Mouse (Mus musculus) intestine, postnatal 0 days (tissue): ENCODE measurements around the gene Tnfsf15. TPM values are rescaled to one million over a fixed set of nuclear protein-coding genes. Genes with fewer than 3 reads are reported as not detected.

ENCODE experiments used
- ATAC-seq: fragments of 200-750 bp; cut with Nextera tagmentation; 2 replicates; pipeline ENCODE4 v1.8.0; 2017; ENCODE audit warnings: mild to moderate bottlenecking, moderate TSS enrichment, moderate library complexity
- H3K27ac ChIP-seq: fragments of 300-500 bp; sonication (generic); 2 replicates; pipeline ENCODE4 v1.5.1; 2014; ENCODE audit warnings: mild to moderate bottlenecking, low read depth, low read length, moderate library complexity
- H3K27me3 ChIP-seq: fragments of 300-500 bp; sonication (generic); replicated peaks from 2 replicates; pipeline ENCODE4 v1.6.1; 2014; ENCODE audit warnings: low read length, mixed read lengths; ENCODE audit not compliant: control insufficient read depth, insufficient read depth
- H3K36me3 ChIP-seq: fragments of 300-500 bp; sonication (generic); 2 replicates; pipeline ENCODE4 v1.6.1; 2014; ENCODE audit warnings: mild to moderate bottlenecking, moderate library complexity; ENCODE audit not compliant: control insufficient read depth, insufficient read depth
- H3K4me1 ChIP-seq: fragments of 300-500 bp; sonication (generic); replicated peaks from 2 replicates; pipeline ENCODE4 v1.6.1; 2014; ENCODE audit warnings: antibody characterized with exemption, low read length, mixed read lengths; ENCODE audit not compliant: control insufficient read depth, insufficient read depth
- H3K4me2 ChIP-seq: fragments of 300-500 bp; sonication (generic); replicated peaks from 2 replicates; pipeline ENCODE4 v1.6.1; 2014; ENCODE audit warnings: low read depth, mild to moderate bottlenecking, moderate library complexity
- H3K4me3 ChIP-seq: fragments of 300-500 bp; sonication (generic); 2 replicates; pipeline ENCODE4 v1.5.1; 2014; ENCODE audit warnings: low read depth, low read length
- H3K9ac ChIP-seq: fragments of 300-500 bp; sonication (generic); 2 replicates; pipeline ENCODE4 v1.6.1; 2014; ENCODE audit warnings: mild to moderate bottlenecking, low read depth, low read length
- H3K9me3 ChIP-seq: fragments of 300-500 bp; sonication (generic); 2 replicates; pipeline ENCODE4 v1.6.1; 2016; ENCODE audit warnings: mixed run types; ENCODE audit not compliant: control insufficient read depth
- CTCF ChIP-seq: sonication (generic); IDR thresholded peaks from 2 replicates; pipeline ENCODE4 v1.5.1; 2016; ENCODE audit warnings: low read depth, mild to moderate bottlenecking, control low read depth, antibody characterized with exemption, moderate library complexity
- WGBS: fragments of 180-500 bp; shearing (Covaris S2); extraction: QIAGEN DNeasy Blood & Tissue Kit; methylation state at CpG from one replicate; pipeline ENCODE4 v1.1.7; 2014; 5-methylcytosine and 5-hydroxymethylcytosine counted together
- polyA plus RNA-seq: library from polyadenylated mRNA; unstranded; fragments of >200 nt; fragmentation: Nextera tagmentation; extraction: Ambion mirVana; gene quantifications from 2 replicates; pipeline ENCODE4 v1.2.1, GENCODE M21; 2015

Tnfsf15 gene
- polyA plus RNA-seq, 1 experiment from 2014 or later, result 0.09 TPM

DNA sequence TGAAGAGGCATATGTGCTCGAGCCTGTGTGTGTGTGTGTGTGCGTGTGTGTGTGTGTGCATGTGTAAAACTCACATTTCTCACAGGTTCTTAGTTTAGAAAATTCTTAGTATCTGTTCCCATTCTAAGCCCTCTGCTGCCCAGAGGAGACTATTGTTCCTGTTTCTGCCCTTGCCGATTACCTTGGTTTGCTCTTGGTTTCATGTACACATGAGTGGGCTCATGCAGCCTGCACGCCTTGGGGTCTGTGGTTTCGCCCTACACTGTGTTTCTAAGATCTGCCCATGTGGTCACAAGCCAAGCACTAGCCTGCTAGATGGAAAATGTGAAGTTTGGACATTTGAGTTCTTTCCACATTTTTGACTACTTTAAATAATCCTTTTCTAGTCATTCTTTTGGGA, 33.0 kb downstream of the Tnfsf15 start:
- TF ChIP-seq CTCF, result no peak
- Histone ChIP-seq H3K27ac (no peak overlapping the region), H3K9me3 (no peaks in the 10 kb centered on the region), H3K4me2 (no peak overlapping the region), H3K4me1 (no peaks in the 10 kb centered on the region), H3K9ac (no peak overlapping the region), H3K36me3 (no peaks in the 10 kb centered on the region), H3K27me3 (no peaks in the 10 kb centered on the region), H3K4me3 (no peak overlapping the region)
- ATAC-seq, result no peak
- 90% methylated on average over 5 of the region's 5 CpGs for WGBS

DNA sequence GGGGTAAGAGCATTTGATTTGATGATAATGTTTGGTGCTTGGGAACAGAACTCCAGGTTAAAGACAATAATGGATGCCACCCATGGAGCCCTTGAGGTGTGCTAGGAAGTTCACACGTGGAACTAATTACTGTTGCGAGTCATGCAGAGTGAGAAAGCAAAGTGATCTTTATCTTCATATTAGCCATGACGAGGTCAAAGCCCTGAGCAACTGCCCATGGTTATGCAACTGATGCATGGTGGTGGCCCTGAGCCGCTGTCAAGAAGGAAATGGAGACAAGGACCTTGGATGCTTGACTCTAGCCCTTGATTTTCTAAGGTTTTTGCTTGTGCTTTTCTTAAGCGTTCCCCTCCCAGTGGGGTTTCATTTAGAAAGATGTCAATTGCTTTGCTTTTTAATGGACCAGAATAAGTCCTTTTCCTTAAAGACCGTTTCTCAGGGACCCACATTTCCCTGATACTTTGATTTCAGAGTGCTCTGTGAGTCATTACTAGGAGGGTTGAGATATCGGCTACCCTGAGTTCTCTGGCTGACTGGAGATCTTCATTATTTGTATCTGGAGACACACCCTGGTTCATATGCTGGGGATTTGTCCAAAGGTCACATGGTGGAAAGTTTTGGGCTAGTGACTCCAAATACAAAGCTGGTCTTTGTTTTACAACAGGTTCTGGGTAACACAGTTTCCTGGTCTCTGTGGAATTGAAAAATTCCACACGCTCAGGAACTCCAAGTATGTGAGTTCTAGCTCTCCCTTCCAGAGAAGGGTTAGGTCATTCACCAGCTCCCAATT, 34.3 kb downstream of the Tnfsf15 start:
- Histone ChIP-seq H3K4me2 (no peak overlapping the region), H3K9me3 (no peaks in the 10 kb centered on the region), H3K9ac (no peak overlapping the region), H3K36me3 (no peaks in the 10 kb centered on the region), H3K4me3 (no peak overlapping the region), H3K4me1 (no peaks in the 10 kb centered on the region), H3K27me3 (no peaks in the 10 kb centered on the region), H3K27ac (no peak overlapping the region)
- no peak for TF ChIP-seq CTCF
- peak; percentile 36 for ATAC-seq
- 49% methylated on average over 8 of the region's 8 CpGs for WGBS

DNA sequence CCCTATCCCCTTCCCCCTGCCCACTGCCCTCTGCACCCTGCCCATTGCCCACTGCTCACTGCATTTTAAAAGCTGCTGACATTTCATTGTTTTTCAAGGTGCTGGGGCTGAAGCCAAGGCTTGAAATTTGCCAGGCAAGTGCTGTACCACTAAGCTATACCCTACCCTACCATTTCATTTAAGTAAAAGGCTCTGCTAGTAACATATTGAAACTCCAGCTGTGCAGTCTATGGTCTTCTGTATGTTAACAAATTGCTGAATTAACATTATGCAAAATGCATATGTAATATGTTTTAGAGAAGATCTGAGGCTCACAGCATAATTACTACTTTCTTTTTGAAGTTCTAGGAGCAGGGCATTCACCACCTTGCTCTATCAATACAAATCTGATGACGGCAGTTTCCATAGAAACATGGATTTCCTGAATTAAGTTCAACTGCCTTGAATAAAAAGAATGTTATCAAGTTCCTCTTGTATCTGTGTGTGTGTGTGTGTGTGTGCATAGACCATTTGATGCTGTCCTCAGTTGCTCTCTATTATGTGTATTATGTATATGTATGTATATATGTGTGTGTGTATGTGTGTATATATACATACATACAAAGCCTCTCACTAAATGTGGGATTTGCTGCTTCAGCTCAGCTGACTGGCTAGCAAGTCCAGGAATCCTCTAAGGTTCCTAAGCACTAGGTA, 38.5 kb downstream of the Tnfsf15 start:
- Histone ChIP-seq H3K27ac (no peak overlapping the region), H3K4me3 (no peak overlapping the region), H3K36me3 (no peaks in the 10 kb centered on the region), H3K4me2 (no peak overlapping the region), H3K9ac (no peak overlapping the region), H3K27me3 (no peaks in the 10 kb centered on the region), H3K4me1 (no peaks in the 10 kb centered on the region), H3K9me3 (no peaks in the 10 kb centered on the region)
- no peak for ATAC-seq
- 89% methylated on average over 1 of the region's 1 CpGs for WGBS
- no peak for TF ChIP-seq CTCF

DNA sequence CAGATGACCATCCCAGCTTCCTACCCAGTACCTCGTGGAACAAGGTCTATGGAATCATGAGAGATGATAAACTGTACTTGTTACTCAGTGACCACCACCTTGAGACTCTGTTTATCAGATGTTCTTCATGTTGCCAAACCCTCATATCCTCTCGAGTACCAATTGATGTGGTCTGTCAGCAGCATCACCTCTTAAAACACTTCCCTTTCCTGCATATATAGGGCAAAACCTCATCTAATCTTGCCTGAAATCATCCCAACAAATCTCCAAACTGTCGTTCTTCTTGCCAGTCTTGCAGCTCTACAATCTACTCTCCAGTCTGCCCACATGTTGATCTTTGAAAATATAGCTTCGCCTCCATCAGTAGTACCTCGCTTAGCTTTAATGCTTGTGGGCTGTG, 40.7 kb downstream of the Tnfsf15 start:
- Histone ChIP-seq H3K27me3 (no peaks in the 10 kb centered on the region), H3K4me2 (no peak overlapping the region), H3K4me1 (no peaks in the 10 kb centered on the region), H3K9ac (no peak overlapping the region), H3K27ac (no peak overlapping the region), H3K9me3 (no peaks in the 10 kb centered on the region), H3K4me3 (no peak overlapping the region), H3K36me3 (no peaks in the 10 kb centered on the region)
- ATAC-seq, result no peak
- TF ChIP-seq CTCF, result no peak
- WGBS, result 85% methylated on average over 5 of the region's 5 CpGs

DNA sequence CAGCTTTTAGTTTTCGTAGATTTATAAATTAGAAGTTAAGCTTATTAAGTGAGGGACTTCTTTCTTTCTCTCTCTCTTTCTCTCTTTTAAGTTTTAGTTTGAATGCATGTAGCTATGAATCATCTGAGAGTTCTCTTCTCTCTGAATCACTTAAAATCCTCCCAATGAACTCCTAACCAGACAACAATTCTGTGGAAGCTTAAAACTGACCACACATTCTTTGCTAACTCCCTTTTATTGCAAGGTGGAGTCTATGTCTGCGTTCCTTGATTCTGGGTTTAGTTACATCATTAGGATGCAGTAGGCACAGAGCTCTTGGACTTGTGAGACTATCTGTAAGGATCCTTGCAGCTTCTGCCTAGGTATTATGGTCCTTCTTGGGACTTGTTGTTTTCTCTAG, 41.2 kb downstream of the Tnfsf15 start:
- no peak overlapping the region for H3K27ac ChIP-seq
- no peak overlapping the region for H3K4me2 ChIP-seq
- H3K9me3 ChIP-seq, result no peaks in the 10 kb centered on the region
- WGBS, result 89% methylated on average over 2 of the region's 2 CpGs
- no peaks in the 10 kb centered on the region for H3K27me3 ChIP-seq
- no peak overlapping the region for H3K4me3 ChIP-seq
- no peak for TF ChIP-seq CTCF
- no peaks in the 10 kb centered on the region for H3K36me3 ChIP-seq
- no peaks in the 10 kb centered on the region for H3K4me1 ChIP-seq
- ATAC-seq, result no peak
- no peak overlapping the region for H3K9ac ChIP-seq

DNA sequence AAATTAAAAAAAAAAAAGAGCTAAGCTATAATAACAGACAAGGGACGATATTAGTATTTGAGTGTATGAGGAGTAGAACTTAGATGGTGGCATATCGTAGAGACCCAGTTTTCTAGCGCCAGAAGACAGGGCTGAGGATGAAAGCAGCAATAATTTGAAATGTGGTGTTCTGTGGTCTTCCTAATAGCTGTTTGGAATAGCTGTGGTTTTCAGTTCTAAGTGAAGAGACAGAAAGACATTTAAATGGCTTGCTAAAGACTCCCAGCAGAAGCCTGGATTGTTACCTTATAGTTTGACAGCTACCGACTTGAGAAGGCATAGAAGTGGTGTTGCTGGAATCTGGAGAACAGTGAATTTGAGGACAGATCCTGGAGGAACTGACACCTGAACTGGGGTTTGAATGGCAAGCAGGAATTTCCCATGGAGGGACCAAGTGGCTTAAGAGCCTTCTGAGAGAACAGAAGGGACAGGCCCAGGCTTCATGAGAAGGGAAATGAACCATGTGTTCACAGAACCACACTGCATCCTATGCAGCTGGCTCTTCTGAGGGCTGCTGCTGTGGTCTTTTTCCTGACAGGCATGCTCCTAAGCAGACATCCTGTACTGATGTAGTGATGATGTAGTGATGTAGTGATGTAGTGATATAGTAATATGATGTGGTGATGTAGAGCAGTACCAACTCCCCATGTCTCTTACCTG, 42.8 kb downstream of the Tnfsf15 start:
- Histone ChIP-seq H3K27ac (no peak overlapping the region), H3K9ac (no peak overlapping the region), H3K27me3 (no peaks in the 10 kb centered on the region), H3K4me1 (no peaks in the 10 kb centered on the region), H3K4me2 (no peak overlapping the region), H3K9me3 (no peaks in the 10 kb centered on the region), H3K36me3 (no peaks in the 10 kb centered on the region), H3K4me3 (no peak overlapping the region)
- ATAC-seq, result no peak
- TF ChIP-seq CTCF, result no peak
- WGBS, result 91% methylated on average over 4 of the region's 4 CpGs
